Mouse (Mus musculus): Measurements from ENCODE around the gene Cxcr6. TPM values are rescaled to one million over a fixed set of nuclear protein-coding genes. Genes with fewer than 3 reads are reported as not detected.
A peak's percentile ranks its signal among the peaks of the same experiment; 100 is the strongest.
"Not testable (repeated sequence)": the region's sequence is repeated elsewhere in the genome, so short reads cannot be mapped to it uniquely, and the experiment has no call there.

Gene Cxcr6
- not detected for total RNA-seq (2021)

DNA sequence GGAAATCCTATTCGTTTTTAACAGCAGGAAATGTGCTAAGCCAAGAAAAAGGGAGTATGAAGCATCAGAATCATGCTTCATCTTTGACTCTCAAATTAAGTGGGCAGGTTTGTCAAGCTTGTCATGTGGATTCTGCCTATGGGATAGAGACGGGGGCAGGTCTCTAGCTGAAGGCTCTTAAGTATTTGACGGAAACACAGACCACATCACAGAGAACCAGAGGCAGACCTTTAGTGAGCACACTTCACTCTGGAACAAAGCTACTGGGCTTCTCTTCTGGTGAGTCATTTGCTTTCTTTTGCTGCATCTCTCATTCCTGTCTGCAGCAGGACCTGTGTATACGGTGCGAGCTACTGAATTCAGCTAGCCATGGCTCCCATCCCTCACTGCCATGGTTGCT is at the start of gene Cxcr6:
Gene Cxcr6 (plus strand): TSS at position 209 of the 400 bp plus-strand sequence.
- intact Hi-C loops (cut with DNase I), result no loop called here
- no peak for DNase-seq (ENCODE audit: low spot score in 2 of 2)

DNA sequence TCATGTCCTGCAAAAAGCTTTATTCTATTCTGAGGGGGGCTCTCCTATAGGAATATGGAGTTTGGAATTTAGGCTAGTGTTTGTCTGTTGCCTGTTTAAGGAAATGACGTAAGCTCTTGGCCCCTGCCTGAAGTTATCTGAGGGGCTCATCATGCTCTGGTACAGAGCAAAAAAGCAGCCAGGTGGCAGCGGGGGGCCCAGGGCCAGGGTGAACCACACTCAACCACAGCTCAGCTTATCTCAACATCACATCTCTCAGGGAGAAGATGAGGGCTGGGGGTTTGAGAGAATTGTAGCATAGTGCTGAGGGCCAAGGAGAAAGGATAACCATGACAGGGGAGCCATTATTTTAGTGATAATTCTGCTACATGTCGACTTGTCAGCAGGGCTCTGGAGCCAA is 49.5 kb upstream of the Cxcr6 start:
- no peak for DNase-seq (ENCODE audit: low spot score in 2 of 2)
- intact Hi-C loops (cut with DNase I), result no loop called here

DNA sequence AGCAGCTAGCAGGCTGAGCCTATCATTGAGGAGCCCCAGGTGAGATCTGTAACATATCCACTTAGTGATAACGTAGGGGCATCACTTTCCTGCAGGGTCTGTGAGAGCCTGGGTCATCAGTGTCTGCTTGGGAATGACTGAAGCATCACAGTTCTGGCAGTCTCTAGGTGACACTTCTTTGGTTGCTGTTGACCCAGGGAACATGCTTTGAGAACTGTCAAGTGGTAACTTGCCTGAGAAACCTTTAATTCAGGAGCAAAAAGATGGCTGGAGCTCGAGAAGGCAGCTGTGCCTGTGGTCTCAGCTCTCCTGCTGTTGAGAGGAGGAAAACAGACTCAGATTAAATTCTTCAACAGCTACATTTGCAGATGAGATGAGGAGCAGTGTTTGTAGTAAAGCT is 48.9 kb upstream of the Cxcr6 start:
- no peak for DNase-seq (ENCODE audit: low spot score in 2 of 2)
- intact Hi-C loops (cut with DNase I), result no loop called here

GRCm38 (mm10) chr9:123758156-123758555 is 48.1 kb upstream of the Cxcr6 start:
- intact Hi-C loops (cut with DNase I), result no loop called here

GRCm38 (mm10) chr9:123758645-123759044 is 47.6 kb upstream of the Cxcr6 start:
- no peak for DNase-seq (ENCODE audit: low spot score in 2 of 2)
- intact Hi-C loops (cut with DNase I), result no loop called here

More at GRCm38 (mm10) chr9:123758156-123758555, 48.1 kb upstream of the Cxcr6 start:
- DNase-seq (ENCODE audit: low spot score in 2 of 2), result no peak

GRCm38 (mm10) chr9:123760806-123761205 is 45.5 kb upstream of the Cxcr6 start:
- intact Hi-C loops (cut with DNase I), result no loop called here
- DNase-seq (ENCODE audit: low spot score in 2 of 2), result no peak

DNA sequence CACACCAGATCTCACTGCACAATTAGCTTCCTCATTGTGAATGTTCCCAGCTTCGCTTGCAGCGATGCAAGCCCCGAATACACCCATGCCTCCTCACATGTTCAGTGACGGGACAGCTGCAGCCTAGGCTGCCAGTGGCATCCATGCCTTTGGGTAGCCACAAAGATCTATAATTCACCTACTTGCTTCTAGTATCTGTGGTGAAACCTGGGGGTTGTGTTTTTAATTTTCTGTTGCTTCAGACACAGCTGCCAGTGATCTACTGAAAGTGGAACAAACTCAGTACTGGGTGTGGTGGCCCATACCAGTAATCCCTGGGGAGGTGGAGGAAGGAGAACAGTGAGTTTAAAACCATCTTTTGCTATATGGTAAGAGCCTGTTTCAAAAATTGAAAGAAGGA is 43.4 kb upstream of the Cxcr6 start:
- no peak for DNase-seq (ENCODE audit: low spot score in 2 of 2)
- intact Hi-C loops (cut with DNase I), result no loop called here

DNA sequence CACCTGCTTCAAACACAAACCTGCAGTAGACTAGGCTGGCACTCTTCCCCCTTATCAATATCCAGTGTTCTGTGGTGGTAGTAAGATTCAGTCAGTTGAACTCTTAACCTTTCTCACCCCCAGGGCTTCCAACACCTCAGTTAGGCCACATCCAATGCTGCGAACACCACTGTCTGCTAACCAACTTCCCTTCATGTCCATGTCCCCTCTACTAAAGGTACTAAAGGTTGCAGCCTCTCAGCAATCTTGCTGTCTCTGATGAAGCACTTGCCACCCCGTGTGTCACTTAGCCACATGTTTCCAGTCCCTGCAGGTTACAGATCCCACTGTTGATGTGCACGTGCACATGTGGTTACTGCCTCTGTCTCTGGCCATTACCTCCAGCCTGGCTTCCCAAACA is 42.5 kb upstream of the Cxcr6 start:
- intact Hi-C loops (cut with DNase I), result no loop called here
- no peak for DNase-seq (ENCODE audit: low spot score in 2 of 2)

- intact Hi-C loops (cut with DNase I), result no loop called here
- DNase-seq (ENCODE audit: low spot score in 2 of 2), result no peak
These were observed 39.3 kb upstream of the Cxcr6 start for GRCm38 (mm10) chr9:123766996-123767395.

DNA sequence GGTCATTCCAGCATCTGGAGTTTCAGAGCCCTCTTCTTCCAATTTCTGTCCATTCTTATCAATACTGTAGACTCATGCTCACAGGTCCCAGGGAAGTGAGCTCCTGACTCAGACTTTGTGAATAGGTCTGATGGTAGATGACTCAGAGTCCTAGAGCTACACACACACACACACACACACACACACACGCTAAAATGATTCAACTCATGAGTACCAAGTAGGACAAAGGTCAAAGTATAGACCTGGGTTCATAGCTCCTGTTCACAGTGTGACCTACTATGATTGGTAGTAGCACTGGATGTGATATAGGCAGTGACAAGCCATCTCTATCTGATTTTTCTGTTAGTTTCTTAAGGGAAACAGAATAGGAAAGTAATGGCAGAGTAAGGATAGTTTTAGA is 37.8 kb upstream of the Cxcr6 start:
- intact Hi-C loops (cut with DNase I), result no loop called here
- no peak for DNase-seq (ENCODE audit: low spot score in 2 of 2)

- intact Hi-C loops (cut with DNase I), result no loop called here
- DNase-seq (ENCODE audit: low spot score in 2 of 2), result no peak
These were observed 36.7 kb upstream of the Cxcr6 start for GRCm38 (mm10) chr9:123769532-123769931.

DNA sequence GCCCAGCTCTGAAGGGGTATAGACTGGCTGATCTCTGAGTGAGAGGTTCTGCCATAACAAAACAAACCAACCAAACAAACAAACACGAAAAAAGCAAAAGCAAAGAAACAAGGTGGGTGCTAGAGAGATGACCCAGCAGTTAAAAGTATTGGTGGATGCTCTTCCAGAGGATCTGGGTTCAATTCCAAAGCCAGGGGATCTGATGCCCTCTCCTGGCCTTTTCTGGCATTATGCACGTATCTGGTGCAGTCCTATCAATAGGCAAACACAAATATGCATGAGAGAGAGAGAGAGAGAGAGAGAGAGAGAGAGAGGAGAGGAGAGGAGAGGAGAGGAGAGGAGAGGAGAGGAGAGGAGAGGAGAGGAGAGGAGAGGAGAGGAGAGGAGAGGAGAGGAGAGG is 33.0 kb upstream of the Cxcr6 start:
- intact Hi-C loops (cut with DNase I), result not testable (repeated sequence)

DNA sequence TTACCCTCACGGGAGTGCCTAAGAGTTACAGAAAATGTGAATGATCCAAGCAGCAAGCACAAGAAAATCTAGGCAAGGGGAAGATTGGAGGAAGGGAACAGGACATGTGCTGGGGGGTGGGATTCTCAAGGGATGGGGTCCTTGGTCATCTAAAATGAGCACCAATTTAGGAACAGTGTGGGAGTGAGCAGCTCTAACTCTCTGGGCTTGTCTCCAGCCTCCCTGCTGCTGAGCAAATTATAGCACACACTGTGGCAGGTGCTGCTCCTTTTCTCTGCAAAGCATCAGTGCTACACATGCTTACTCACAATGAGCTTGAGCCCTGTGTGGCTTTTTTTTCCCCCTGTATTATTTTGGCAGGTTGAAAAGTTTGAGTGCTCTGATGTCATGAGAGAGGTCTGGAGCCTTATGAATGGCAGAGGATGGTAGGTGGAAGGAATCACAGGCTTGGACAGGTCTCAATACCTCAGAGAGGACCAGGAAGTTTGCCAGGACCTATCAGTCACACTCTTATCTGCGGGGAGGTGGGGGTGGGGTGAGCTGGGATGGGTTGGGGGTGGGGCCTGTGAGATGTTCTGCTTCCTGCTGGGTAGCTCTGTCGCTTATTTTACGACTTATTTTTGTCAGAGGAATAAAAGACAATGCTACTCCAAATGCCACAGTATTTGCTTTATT is 17.3 kb upstream of the Cxcr6 start:
- peak; percentile 12 to 20 for DNase-seq (ENCODE audit: low spot score in 2 of 2)
- intact Hi-C loops (cut with DNase I), result no loop called here

More for the DNA sequence above, 33.0 kb upstream of the Cxcr6 start:
- not testable (repeated sequence) for DNase-seq (ENCODE audit: low spot score in 2 of 2)

GRCm38 (mm10) chr9:123796174-123796573 is 10.1 kb upstream of the Cxcr6 start:
- peak; percentile 11 to 25 for DNase-seq (ENCODE audit: low spot score in 2 of 2)
- intact Hi-C loops (cut with DNase I), result loop anchor here (5.0 kb wide), 1 partner anchor 159 kb away; no protein-coding TSS in a partner anchor

- no peak for DNase-seq (ENCODE audit: low spot score in 2 of 2)
- intact Hi-C loops (cut with DNase I), result no loop called here
These were observed 4.7 kb upstream of the Cxcr6 start for GRCm38 (mm10) chr9:123801527-123801926.

DNA sequence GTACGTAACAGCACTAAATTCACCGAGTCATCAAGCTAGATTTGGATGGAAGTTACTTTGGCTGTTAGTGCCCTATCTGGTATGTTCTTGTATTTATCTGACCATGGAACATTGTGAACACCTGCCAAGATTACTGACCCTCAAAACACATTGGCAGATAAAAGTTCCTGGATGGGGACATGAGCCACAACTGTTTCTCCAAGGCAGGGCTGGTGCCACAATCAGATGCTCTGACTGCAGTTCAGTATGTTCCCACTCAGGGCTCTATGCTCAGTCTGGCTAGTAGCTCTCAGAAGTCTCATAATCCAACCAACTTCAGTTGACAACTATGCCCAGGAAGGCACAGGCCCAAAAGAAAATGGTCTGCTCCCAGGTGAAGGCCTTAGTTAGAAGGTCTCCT is 3.9 kb upstream of the Cxcr6 start:
- DNase-seq (ENCODE audit: low spot score in 2 of 2), result no peak
- intact Hi-C loops (cut with DNase I), result no loop called here

- DNase-seq (ENCODE audit: low spot score in 2 of 2), result no peak
- intact Hi-C loops (cut with DNase I), result no loop called here
These were observed 3.4 kb upstream of the Cxcr6 start for GRCm38 (mm10) chr9:123802896-123803295.

DNA sequence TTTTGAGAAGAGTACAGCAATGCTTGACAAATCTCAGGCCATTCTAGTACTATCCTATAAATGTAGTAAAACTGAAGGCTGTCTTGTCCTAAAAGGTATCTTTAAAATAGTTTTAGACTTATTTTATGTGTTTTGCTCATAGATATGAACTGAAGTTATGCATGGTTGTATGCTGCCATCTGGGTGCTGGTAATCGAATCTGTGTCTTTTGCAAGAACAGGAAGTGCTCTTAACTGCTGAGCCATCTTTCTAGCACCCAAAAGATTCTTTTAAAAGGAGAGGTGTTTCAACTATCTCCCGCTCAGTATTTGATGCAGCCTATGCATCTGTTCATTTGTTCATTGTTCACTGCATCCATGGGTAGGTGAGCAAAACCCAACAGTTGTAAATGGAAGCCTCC is 1.0 kb upstream of the Cxcr6 start:
- no peak for DNase-seq (ENCODE audit: low spot score in 2 of 2)
- intact Hi-C loops (cut with DNase I), result no loop called here

DNA sequence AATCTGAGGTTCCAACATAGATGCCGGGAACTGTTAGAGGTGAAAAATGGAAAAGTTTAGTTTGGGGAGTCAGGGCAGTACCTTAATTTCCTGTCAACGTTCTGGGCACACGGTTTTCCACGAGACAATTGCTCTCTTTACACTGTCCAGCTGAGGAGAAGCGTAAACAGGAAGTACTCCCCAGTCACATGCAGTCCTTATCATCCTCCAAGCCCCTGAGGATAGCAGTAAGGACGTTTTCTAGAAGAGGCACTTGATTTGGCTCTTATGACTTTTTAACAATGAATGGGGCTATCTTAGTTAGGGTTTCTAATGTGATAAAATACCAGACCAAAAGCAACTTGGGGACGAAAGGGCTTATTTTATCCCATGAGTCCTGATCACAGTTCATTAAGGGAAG is 2.3 kb downstream of the Cxcr6 start:
- intact Hi-C loops (cut with DNase I), result no loop called here
- no peak for DNase-seq (ENCODE audit: low spot score in 2 of 2)

DNA sequence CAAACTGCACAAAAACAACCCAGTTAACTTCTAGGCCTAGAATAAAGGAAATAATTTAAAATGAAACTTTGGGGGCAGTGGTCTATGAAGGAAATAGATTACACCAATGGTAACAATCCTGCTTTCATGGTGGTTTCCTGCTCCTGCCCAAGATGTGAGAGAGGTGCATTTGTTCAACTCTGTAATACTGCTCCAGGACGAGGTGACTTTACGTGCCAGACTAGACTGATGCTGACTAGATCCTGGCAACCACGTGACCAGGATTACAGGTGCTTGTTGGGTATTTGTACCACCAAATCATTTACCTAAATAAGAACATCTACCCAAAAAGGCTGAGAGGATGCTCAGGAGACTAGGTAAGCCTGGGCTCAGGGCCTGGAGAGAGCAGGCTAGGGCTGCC is 5.6 kb downstream of the Cxcr6 start:
- intact Hi-C loops (cut with DNase I), result no loop called here

GRCm38 (mm10) chr9:123814326-123814725 is 8.1 kb downstream of the Cxcr6 start:
- DNase-seq (ENCODE audit: low spot score in 2 of 2), result no peak
- intact Hi-C loops (cut with DNase I), result no loop called here

More for the DNA sequence above, 5.6 kb downstream of the Cxcr6 start:
- no peak for DNase-seq (ENCODE audit: low spot score in 2 of 2)

GRCm38 (mm10) chr9:123814821-123815220 is 8.5 kb downstream of the Cxcr6 start:
- intact Hi-C loops (cut with DNase I), result no loop called here
- DNase-seq (ENCODE audit: low spot score in 2 of 2), result no peak

Data from left cerebral cortex, postnatal 36 days (tissue).